Mouse (Mus musculus): Measurements from ENCODE around the gene Plvap. TPM values are rescaled to one million over a fixed set of nuclear protein-coding genes. Genes with fewer than 3 reads are reported as not detected.

Plvap gene
- polyA plus RNA-seq, 1 experiment from 2014 or later: 56.9 TPM

GRCm38 (mm10) chr8:71457659-71458270 lies 53.8 kb downstream of the Plvap start:
- Histone ChIP-seq H3K27ac (0 out of 2 replicates have a peak overlapping the region, but pooled peaks have one; percentile 9), H3K9ac (no peak overlapping the region), H3K9me3 (no peaks in the 10 kb centered on the region), H3K4me2 (no peak overlapping the region), H3K36me3 (peaks cover 45% of the 10 kb centered on the region), H3K4me3 (no peak overlapping the region), H3K4me1 (peaks cover 21% of the 10 kb centered on the region), H3K27me3 (no peaks in the 10 kb centered on the region)
- no peak; the same call in 1 of the 2 replicates for ATAC-seq (ENCODE audit: insufficient number of reproducible peaks, low FRiP score, low TSS enrichment, low read depth)
- 81% methylated on average over 20 of the region's 20 CpGs for WGBS

- Histone ChIP-seq H3K9ac (no peak overlapping the region), H3K27me3 (no peaks in the 10 kb centered on the region), H3K4me1 (peaks cover 13% of the 10 kb centered on the region), H3K4me3 (no peak overlapping the region), H3K36me3 (peaks cover 45% of the 10 kb centered on the region), H3K27ac (no peak overlapping the region), H3K9me3 (no peaks in the 10 kb centered on the region), H3K4me2 (no peak overlapping the region)
- WGBS: 40% methylated on average over 22 of the region's 22 CpGs
- no peak; the same call in 1 of the 2 replicates for ATAC-seq (ENCODE audit: insufficient number of reproducible peaks, low FRiP score, low TSS enrichment, low read depth)
These were observed 54.6 kb downstream of the Plvap start for GRCm38 (mm10) chr8:71456906-71457305.

- 77% methylated on average over 8 of the region's 8 CpGs for WGBS
- 0 out of 2 replicates have a peak, but pooled peaks cover 4% of the 10 kb centered on the region for H3K4me1 ChIP-seq
- no peaks in the 10 kb centered on the region for H3K27me3 ChIP-seq
- no peak for ATAC-seq (ENCODE audit: insufficient number of reproducible peaks, low FRiP score, low TSS enrichment, low read depth)
- peaks cover 27% of the 10 kb centered on the region for H3K36me3 ChIP-seq
- no peaks in the 10 kb centered on the region for H3K9me3 ChIP-seq
- H3K4me2 ChIP-seq: no peak overlapping the region
- H3K27ac ChIP-seq: no peak overlapping the region
- no peak overlapping the region for H3K4me3 ChIP-seq
- no peak overlapping the region for H3K9ac ChIP-seq
These were observed 56.9 kb downstream of the Plvap start for GRCm38 (mm10) chr8:71454668-71455067.

GRCm38 (mm10) chr8:71452669-71453068 lies 58.9 kb downstream of the Plvap start:
- no peak for ATAC-seq (ENCODE audit: insufficient number of reproducible peaks, low FRiP score, low TSS enrichment, low read depth)

GRCm38 (mm10) chr8:71451777-71452176 lies 59.8 kb downstream of the Plvap start:
- 30% methylated on average over 11 of the region's 11 CpGs for WGBS
- ATAC-seq (ENCODE audit: insufficient number of reproducible peaks, low FRiP score, low TSS enrichment, low read depth): no peak

More at GRCm38 (mm10) chr8:71452669-71453068, 58.9 kb downstream of the Plvap start:
- H3K36me3 ChIP-seq: peaks cover 7% of the 10 kb centered on the region
- 77% methylated on average over 2 of the region's 2 CpGs for WGBS
- H3K4me2 ChIP-seq: no peak overlapping the region
- H3K4me1 ChIP-seq: no peaks in the 10 kb centered on the region
- no peak overlapping the region for H3K9ac ChIP-seq
- H3K9me3 ChIP-seq: no peaks in the 10 kb centered on the region
- no peak overlapping the region for H3K4me3 ChIP-seq
- no peak overlapping the region for H3K27ac ChIP-seq
- no peaks in the 10 kb centered on the region for H3K27me3 ChIP-seq

GRCm38 (mm10) chr8:71451337-71451736 lies 60.2 kb downstream of the Plvap start:
- no peak overlapping the region for H3K4me2 ChIP-seq
- H3K4me1 ChIP-seq: no peaks in the 10 kb centered on the region
- H3K36me3 ChIP-seq: no peaks in the 10 kb centered on the region; the same call in 1 of the 2 replicates
- H3K9ac ChIP-seq: no peak overlapping the region
- ATAC-seq (ENCODE audit: insufficient number of reproducible peaks, low FRiP score, low TSS enrichment, low read depth): no peak
- no peak overlapping the region for H3K4me3 ChIP-seq
- 66% methylated on average over 4 of the region's 4 CpGs for WGBS
- no peak overlapping the region for H3K27ac ChIP-seq
- no peaks in the 10 kb centered on the region for H3K9me3 ChIP-seq
- H3K27me3 ChIP-seq: no peaks in the 10 kb centered on the region

More at GRCm38 (mm10) chr8:71451777-71452176, 59.8 kb downstream of the Plvap start:
- H3K4me1 ChIP-seq: no peaks in the 10 kb centered on the region
- H3K4me3 ChIP-seq: no peak overlapping the region
- H3K9ac ChIP-seq: no peak overlapping the region
- no peak overlapping the region for H3K27ac ChIP-seq
- H3K9me3 ChIP-seq: no peaks in the 10 kb centered on the region
- H3K27me3 ChIP-seq: no peaks in the 10 kb centered on the region
- no peaks in the 10 kb centered on the region; the same call in 1 of the 2 replicates for H3K36me3 ChIP-seq
- no peak overlapping the region for H3K4me2 ChIP-seq

Other genes with a start within 250 kb of the Plvap start
- gene Myo9b, start 239.0 kb downstream of the Plvap start, polyA plus RNA-seq (2015; fragmentation: Nextera tagmentation; extraction: Ambion mirVana): 25.5 and 27.1 TPM in 2 replicates
- 52.2 and 54.9 TPM in 2 replicates for gene Haus8, start 238.8 kb downstream of the Plvap start, polyA plus RNA-seq (2015; fragmentation: Nextera tagmentation; extraction: Ambion mirVana)
- gene Use1, start 144.9 kb downstream of the Plvap start, polyA plus RNA-seq (2015; fragmentation: Nextera tagmentation; extraction: Ambion mirVana): 104 and 105 TPM in 2 replicates
- 5.7 and 7.0 TPM in 2 replicates for gene Ocel1, start 140.5 kb downstream of the Plvap start, polyA plus RNA-seq (2015; fragmentation: Nextera tagmentation; extraction: Ambion mirVana)
- gene Nr2f6, start 129.8 kb downstream of the Plvap start, polyA plus RNA-seq (2015; fragmentation: Nextera tagmentation; extraction: Ambion mirVana): 40.4 and 42.9 TPM in 2 replicates
- 10.3 and 13.4 TPM in 2 replicates for gene Ushbp1, start 116.0 kb downstream of the Plvap start, polyA plus RNA-seq (2015; fragmentation: Nextera tagmentation; extraction: Ambion mirVana)
- 84.9 and 90.7 TPM in 2 replicates for gene Babam1, start 114.9 kb downstream of the Plvap start, polyA plus RNA-seq (2015; fragmentation: Nextera tagmentation; extraction: Ambion mirVana)
- gene Ankle1, start 105.7 kb downstream of the Plvap start, polyA plus RNA-seq (2015; fragmentation: Nextera tagmentation; extraction: Ambion mirVana): 30.2 and 30.6 TPM in 2 replicates
- 65.7 and 67.2 TPM in 2 replicates for gene Abhd8, start 48.1 kb downstream of the Plvap start, polyA plus RNA-seq (2015; fragmentation: Nextera tagmentation; extraction: Ambion mirVana)
- 100 and 122 TPM in 2 replicates for gene Mrpl34, start 46.8 kb downstream of the Plvap start, polyA plus RNA-seq (2015; fragmentation: Nextera tagmentation; extraction: Ambion mirVana)
- 98.4 and 107 TPM in 2 replicates for gene Dda1, start 42.6 kb downstream of the Plvap start, polyA plus RNA-seq (2015; fragmentation: Nextera tagmentation; extraction: Ambion mirVana)
- gene Ano8, start 25.8 kb downstream of the Plvap start, polyA plus RNA-seq (2015; fragmentation: Nextera tagmentation; extraction: Ambion mirVana): 1.3 and 1.4 TPM in 2 replicates
- gene Gtpbp3, start 23.6 kb downstream of the Plvap start, polyA plus RNA-seq (2015; fragmentation: Nextera tagmentation; extraction: Ambion mirVana): 16.5 and 19.2 TPM in 2 replicates
- gene Ccdc194, start 14.0 kb upstream of the Plvap start, polyA plus RNA-seq (2015; fragmentation: Nextera tagmentation; extraction: Ambion mirVana): 1.5 and 1.8 TPM in 2 replicates
- gene Bst2, start 25.7 kb upstream of the Plvap start, polyA plus RNA-seq (2015; fragmentation: Nextera tagmentation; extraction: Ambion mirVana): 33.6 and 36.4 TPM in 2 replicates
- gene Mvb12a, start 31.2 kb upstream of the Plvap start, polyA plus RNA-seq (2015; fragmentation: Nextera tagmentation; extraction: Ambion mirVana): 95.7 and 102 TPM in 2 replicates
- gene Tmem221, start 47.1 kb upstream of the Plvap start, polyA plus RNA-seq (2015; fragmentation: Nextera tagmentation; extraction: Ambion mirVana): 0.74 and 0.84 TPM in 2 replicates
- gene Nxnl1, start 54.8 kb upstream of the Plvap start, polyA plus RNA-seq (2015; fragmentation: Nextera tagmentation; extraction: Ambion mirVana): 0.14 TPM in 1 of 2 replicates, not detected in the other
- 44.5 and 45.3 TPM in 2 replicates for gene Slc27a1, start 57.1 kb upstream of the Plvap start, polyA plus RNA-seq (2015; fragmentation: Nextera tagmentation; extraction: Ambion mirVana)
- gene Pgls, start 80.4 kb upstream of the Plvap start, polyA plus RNA-seq (2015; fragmentation: Nextera tagmentation; extraction: Ambion mirVana): 200 and 202 TPM in 2 replicates
- 5.0 and 5.9 TPM in 2 replicates for gene Fam129c, start 85.9 kb upstream of the Plvap start, polyA plus RNA-seq (2015; fragmentation: Nextera tagmentation; extraction: Ambion mirVana)
- 105 and 108 TPM in 2 replicates for gene Colgalt1, start 99.2 kb upstream of the Plvap start, polyA plus RNA-seq (2015; fragmentation: Nextera tagmentation; extraction: Ambion mirVana)
- gene Unc13a, start 160.0 kb upstream of the Plvap start, polyA plus RNA-seq (2015; fragmentation: Nextera tagmentation; extraction: Ambion mirVana): 0.69 and 0.76 TPM in 2 replicates
- gene Jak3, start 164.5 kb upstream of the Plvap start, polyA plus RNA-seq (2015; fragmentation: Nextera tagmentation; extraction: Ambion mirVana): 5.3 and 6.4 TPM in 2 replicates
- 0.63 and 0.96 TPM in 2 replicates for gene Insl3, start 177.5 kb upstream of the Plvap start, polyA plus RNA-seq (2015; fragmentation: Nextera tagmentation; extraction: Ambion mirVana)
- gene B3gnt3, start 190.0 kb upstream of the Plvap start, polyA plus RNA-seq (2015; fragmentation: Nextera tagmentation; extraction: Ambion mirVana): 1.7 and 2.6 TPM in 2 replicates
- gene Fcho1, start 214.0 kb upstream of the Plvap start, polyA plus RNA-seq (2015; fragmentation: Nextera tagmentation; extraction: Ambion mirVana): 7.7 and 8.9 TPM in 2 replicates